Mouse (Mus musculus) liver, embryonic 12.5 days (tissue): ENCODE measurements around the gene Fxyd3. TPM values are rescaled to one million over a fixed set of nuclear protein-coding genes. Genes with fewer than 3 reads are reported as not detected.

Experiments
- microRNA-seq: library from miRNA; unstranded; fragments of <30 nt; microRNA quantifications from one replicate; pipeline ENCODE4, GENCODE M21; 2017
- polyA plus RNA-seq: library from polyadenylated mRNA; unstranded; fragments of >200 nt; fragmentation: Nextera tagmentation; extraction: Ambion mirVana; gene quantifications from 2 replicates; pipeline ENCODE4 v1.2.1, GENCODE M21; 2016

The Fxyd3 gene
- polyA plus RNA-seq, 1 experiment from 2014 or later, result 0.86 TPM

Small RNA genes within 50 kb of the gene (microRNA-seq; reads per million reads assigned to microRNA genes)
- gene Mir7050, result not detected

Other genes with a start within 250 kb of the Fxyd3 start
- not detected in 2 replicates for gene Ffar3, start 220.5 kb downstream of the Fxyd3 start, polyA plus RNA-seq
- gene Ffar1, start 215.1 kb downstream of the Fxyd3 start, polyA plus RNA-seq, result not detected in 2 replicates
- 0.21 and 0.38 TPM in 2 replicates for gene Cd22, start 196.4 kb downstream of the Fxyd3 start, polyA plus RNA-seq
- 0.13 and 0.20 TPM in 2 replicates for gene Mag, start 161.8 kb downstream of the Fxyd3 start, polyA plus RNA-seq
- gene Hamp2, start 152.0 kb downstream of the Fxyd3 start, polyA plus RNA-seq, result not detected in 2 replicates
- gene Hamp, start 132.7 kb downstream of the Fxyd3 start, polyA plus RNA-seq, result 0.38 TPM in 1 of 2 replicates, not detected in the other
- 13.9 and 18.1 TPM in 2 replicates for gene Usf2, start 119.9 kb downstream of the Fxyd3 start, polyA plus RNA-seq
- gene Lsr, start 103.2 kb downstream of the Fxyd3 start, polyA plus RNA-seq, result 27.3 and 28.2 TPM in 2 replicates
- 1.9 and 2.8 TPM in 2 replicates for gene Fam187b, start 102.9 kb downstream of the Fxyd3 start, polyA plus RNA-seq
- gene Fxyd5, start 34.2 kb downstream of the Fxyd3 start, polyA plus RNA-seq, result 19.0 and 22.3 TPM in 2 replicates
- gene Fxyd7, start 25.2 kb downstream of the Fxyd3 start, polyA plus RNA-seq, result 0.45 and 0.55 TPM in 2 replicates
- gene Fxyd1, start 19.5 kb downstream of the Fxyd3 start, polyA plus RNA-seq, result 28.2 and 28.3 TPM in 2 replicates
- gene Lgi4, start 17.4 kb downstream of the Fxyd3 start, polyA plus RNA-seq, result 0.06 and 0.19 TPM in 2 replicates
- 33.2 and 36.2 TPM in 2 replicates for gene Hpn, start 38.6 kb upstream of the Fxyd3 start, polyA plus RNA-seq
- gene Scn1b, start 50.3 kb upstream of the Fxyd3 start, polyA plus RNA-seq, result 0.97 and 1.2 TPM in 2 replicates
- 20.3 and 21.2 TPM in 2 replicates for gene Gramd1a, start 79.2 kb upstream of the Fxyd3 start, polyA plus RNA-seq
- gene Scgb2b2, start 213.8 kb upstream of the Fxyd3 start, polyA plus RNA-seq, result not detected in 2 replicates
- not detected in 2 replicates for gene Scgb1b2, start 215.1 kb upstream of the Fxyd3 start, polyA plus RNA-seq